Mouse (Mus musculus) limb, embryonic 12.5 days (tissue): ENCODE measurements around the gene Rab23. TPM values are rescaled to one million over a fixed set of nuclear protein-coding genes. Genes with fewer than 3 reads are reported as not detected.
A peak's percentile ranks its signal among the peaks of the same experiment; 100 is the strongest.

Experiments
- ATAC-seq: fragments of 200-750 bp; cut with Nextera tagmentation; 2 replicates; pipeline ENCODE4 v1.8.0; 2017; ENCODE audit warnings: low read depth, moderate TSS enrichment; ENCODE audit not compliant: insufficient number of reproducible peaks, insufficient read depth, low FRiP score, low TSS enrichment
- H3K27ac ChIP-seq: fragments of 300-500 bp; sonication (generic); 2 replicates; pipeline ENCODE4 v1.5.1; 2016; ENCODE audit warnings: mild to moderate bottlenecking, moderate library complexity
- H3K27me3 ChIP-seq: fragments of 300-500 bp; sonication (generic); 2 replicates; pipeline ENCODE4 v1.6.1; 2016; ENCODE audit warnings: mild to moderate bottlenecking, moderate library complexity
- H3K36me3 ChIP-seq: fragments of 300-500 bp; sonication (generic); 2 replicates; pipeline ENCODE4 v1.6.1; 2016; ENCODE audit warnings: mild to moderate bottlenecking, moderate library complexity
- H3K4me1 ChIP-seq: fragments of 300-500 bp; sonication (generic); replicated peaks from 2 replicates; pipeline ENCODE4 v1.6.1; 2016
- H3K4me2 ChIP-seq: fragments of 300-500 bp; sonication (generic); 2 replicates; pipeline ENCODE4 v1.6.1; 2016; ENCODE audit warnings: mild to moderate bottlenecking, moderate library complexity
- H3K4me3 ChIP-seq: fragments of 300-500 bp; sonication (generic); replicated peaks from 2 replicates; pipeline ENCODE4 v1.5.1; 2016; ENCODE audit warnings: mild to moderate bottlenecking
- H3K9ac ChIP-seq: fragments of 300-500 bp; sonication (generic); replicated peaks from 2 replicates; pipeline ENCODE4 v1.6.1; 2016; ENCODE audit warnings: mild to moderate bottlenecking, moderate library complexity
- H3K9me3 ChIP-seq: fragments of 300-500 bp; sonication (generic); 2 replicates; pipeline ENCODE4 v1.6.1; 2016; ENCODE audit warnings: mild to moderate bottlenecking, moderate library complexity
- WGBS: fragments of 180-500 bp; shearing (Covaris S2); methylation state at CpG from one replicate; pipeline ENCODE4 v1.1.7; 2016; 5-methylcytosine and 5-hydroxymethylcytosine counted together
- polyA plus RNA-seq: library from polyadenylated mRNA; unstranded; fragments of >200 nt; fragmentation: Nextera tagmentation; extraction: Ambion mirVana; gene quantifications from 2 replicates; pipeline ENCODE4 v1.2.1, GENCODE M21; 2016

Gene Rab23
- 36.5 and 37.0 TPM in 2 replicates for polyA plus RNA-seq

GRCm38 (mm10) chr1:33719733-33720225, at the start of gene Rab23:
Gene Rab23, plus strand, starts transcription at chr1:33719887.
- ATAC-seq = peak; percentile 94

DNA sequence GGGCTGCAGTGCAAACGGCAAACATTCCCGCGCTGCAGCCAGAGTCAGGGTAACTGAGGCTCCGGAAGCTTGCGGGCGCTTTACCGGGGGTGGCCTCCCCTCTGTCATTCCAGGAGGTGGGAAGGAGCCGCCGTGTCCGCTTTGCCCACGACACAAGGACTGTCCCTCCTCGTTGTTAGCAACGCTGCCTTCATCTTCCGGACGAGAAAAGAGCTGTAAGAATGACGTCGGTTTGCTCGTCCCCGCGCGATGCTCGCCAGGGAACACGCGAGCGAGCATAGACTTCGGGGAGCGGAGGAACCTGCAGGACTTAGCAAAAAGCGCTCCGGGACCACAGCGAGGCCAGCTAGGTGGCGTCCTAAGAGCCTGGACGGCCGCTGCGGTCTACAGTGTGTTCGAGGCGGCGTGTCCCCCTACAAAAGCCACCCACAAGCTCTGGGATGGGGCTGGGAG, 49.5 kb upstream of the Rab23 start:
- Histone ChIP-seq H3K27me3 (no peaks in the 10 kb centered on the region), H3K4me1 (peaks cover 4% of the 10 kb centered on the region; the same call in 1 of the 2 replicates), H3K27ac (peak overlapping the region; percentile 81), H3K4me2 (peak overlapping the region; percentile 84), H3K36me3 (peaks cover 24% of the 10 kb centered on the region), H3K4me3 (peak overlapping the region; percentile 66), H3K9me3 (no peaks in the 10 kb centered on the region), H3K9ac (peak overlapping the region; percentile 63)
- 1% methylated on average over 37 of the region's 37 CpGs for WGBS
- ATAC-seq = peak; percentile 52; the same call in 1 of the 2 replicates

More at GRCm38 (mm10) chr1:33719733-33720225, at the start of gene Rab23:
- H3K27me3 ChIP-seq = no peaks in the 10 kb centered on the region
- H3K27ac ChIP-seq = peak within 1 kb of the TSS; percentile 97
- under 1% methylated on average over 54 of the region's 54 CpGs for WGBS
- H3K9me3 ChIP-seq = no peaks in the 10 kb centered on the region
- H3K4me1 ChIP-seq = peaks cover 10% of the 10 kb centered on the region
- H3K36me3 ChIP-seq = peaks cover 31% of the 10 kb centered on the region
- peak within 1 kb of the TSS; percentile 86 for H3K4me3 ChIP-seq
- H3K4me2 ChIP-seq = peak within 1 kb of the TSS; percentile 55
- H3K9ac ChIP-seq = peak within 1 kb of the TSS; percentile 92

GRCm38 (mm10) chr1:33671441-33671840, 48.2 kb upstream of the Rab23 start:
- 67% methylated on average over 5 of the region's 5 CpGs for WGBS
- no peaks in the 10 kb centered on the region for H3K27me3 ChIP-seq
- ATAC-seq = no peak
- no peaks in the 10 kb centered on the region for H3K9me3 ChIP-seq
- H3K9ac ChIP-seq = no peak overlapping the region
- H3K4me1 ChIP-seq = peaks cover 4% of the 10 kb centered on the region; the same call in 1 of the 2 replicates
- H3K27ac ChIP-seq = no peak overlapping the region
- H3K4me3 ChIP-seq = no peak overlapping the region
- H3K4me2 ChIP-seq = no peak overlapping the region
- peaks cover 12% of the 10 kb centered on the region for H3K36me3 ChIP-seq

GRCm38 (mm10) chr1:33672083-33672482, 47.6 kb upstream of the Rab23 start:
- no peaks in the 10 kb centered on the region for H3K27me3 ChIP-seq
- peaks cover 4% of the 10 kb centered on the region; the same call in 1 of the 2 replicates for H3K4me1 ChIP-seq
- WGBS = 73% methylated on average over 3 of the region's 3 CpGs
- H3K9ac ChIP-seq = no peak overlapping the region
- no peak for ATAC-seq
- H3K4me3 ChIP-seq = no peak overlapping the region
- H3K27ac ChIP-seq = no peak overlapping the region
- no peaks in the 10 kb centered on the region for H3K9me3 ChIP-seq
- no peak overlapping the region for H3K4me2 ChIP-seq
- peaks cover 7% of the 10 kb centered on the region for H3K36me3 ChIP-seq

DNA sequence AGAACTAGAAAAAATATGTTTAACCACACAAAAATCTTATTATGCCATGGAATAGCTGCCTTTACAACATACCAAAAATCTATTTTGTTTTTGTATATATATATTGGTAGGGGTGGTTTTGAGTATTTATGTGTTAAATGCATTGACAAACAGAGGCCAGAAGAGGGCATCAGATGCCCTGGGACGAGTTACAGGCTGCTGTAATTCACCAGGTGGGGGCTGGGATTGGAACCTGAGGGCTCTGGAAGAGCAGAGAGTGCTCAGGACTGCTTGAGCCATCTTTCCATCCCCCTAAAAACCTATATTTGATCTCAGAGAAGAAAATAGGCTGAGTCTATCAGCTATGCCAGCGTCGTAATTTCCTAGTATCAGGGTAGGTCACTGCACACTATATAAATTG, 47.2 kb upstream of the Rab23 start:
- H3K4me1 ChIP-seq = peaks cover 4% of the 10 kb centered on the region; the same call in 1 of the 2 replicates
- no peak overlapping the region for H3K27ac ChIP-seq
- H3K9me3 ChIP-seq = no peaks in the 10 kb centered on the region
- WGBS = 28% methylated on average over 3 of the region's 3 CpGs
- H3K9ac ChIP-seq = no peak overlapping the region
- ATAC-seq = no peak
- peaks cover 6% of the 10 kb centered on the region for H3K36me3 ChIP-seq
- H3K27me3 ChIP-seq = no peaks in the 10 kb centered on the region
- H3K4me2 ChIP-seq = no peak overlapping the region
- no peak overlapping the region for H3K4me3 ChIP-seq

GRCm38 (mm10) chr1:33673158-33673960, 46.3 kb upstream of the Rab23 start:
- H3K4me2 ChIP-seq = no peak overlapping the region
- H3K9ac ChIP-seq = no peak overlapping the region
- no peak overlapping the region for H3K27ac ChIP-seq
- no peak for ATAC-seq
- H3K4me3 ChIP-seq = no peak overlapping the region
- 66% methylated on average over 17 of the region's 17 CpGs for WGBS
- no peaks in the 10 kb centered on the region for H3K27me3 ChIP-seq
- peaks cover 4% of the 10 kb centered on the region; the same call in 1 of the 2 replicates for H3K4me1 ChIP-seq
- H3K9me3 ChIP-seq = no peaks in the 10 kb centered on the region
- H3K36me3 ChIP-seq = no peaks in the 10 kb centered on the region

- H3K4me3 ChIP-seq = no peak overlapping the region
- WGBS = 38% methylated on average over 3 of the region's 4 CpGs
- no peak overlapping the region for H3K27ac ChIP-seq
- H3K9me3 ChIP-seq = no peaks in the 10 kb centered on the region
- 0 out of 2 replicates have a peak, but pooled peaks have one; percentile 22 for ATAC-seq
- H3K27me3 ChIP-seq = no peaks in the 10 kb centered on the region
- no peak overlapping the region for H3K4me2 ChIP-seq
- H3K36me3 ChIP-seq = no peaks in the 10 kb centered on the region
- H3K4me1 ChIP-seq = no peaks in the 10 kb centered on the region
- no peak overlapping the region for H3K9ac ChIP-seq
Measured at GRCm38 (mm10) chr1:33680435-33680834, 39.3 kb upstream of the Rab23 start.

- no peak for ATAC-seq
- Histone ChIP-seq H3K27me3 (no peaks in the 10 kb centered on the region), H3K27ac (no peak overlapping the region), H3K4me2 (no peak overlapping the region), H3K9me3 (no peaks in the 10 kb centered on the region), H3K4me3 (no peak overlapping the region), H3K4me1 (no peaks in the 10 kb centered on the region), H3K36me3 (no peaks in the 10 kb centered on the region), H3K9ac (no peak overlapping the region)
- 87% methylated on average over 7 of the region's 7 CpGs for WGBS
Measured at GRCm38 (mm10) chr1:33680890-33681289, 38.8 kb upstream of the Rab23 start.

DNA sequence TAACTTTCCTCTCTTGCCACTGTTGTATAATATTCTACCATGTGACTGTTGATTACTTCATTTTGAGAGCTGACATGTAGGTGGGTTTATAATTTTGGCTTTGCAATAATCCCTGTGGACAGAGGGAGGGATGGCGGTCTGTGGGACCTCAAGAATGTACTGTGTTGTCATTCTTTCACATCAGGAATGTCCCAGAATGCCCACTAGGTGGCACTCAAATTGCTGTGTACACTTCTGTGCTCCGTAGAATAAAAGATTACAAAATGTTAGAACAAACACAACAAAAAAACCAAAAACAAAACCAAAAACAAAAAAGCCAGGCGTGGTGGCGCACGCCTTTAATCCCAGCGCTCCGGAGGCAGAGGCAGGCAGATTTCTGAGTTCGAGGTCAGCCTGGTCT, 35.2 kb upstream of the Rab23 start:
- Histone ChIP-seq H3K36me3 (no peaks in the 10 kb centered on the region), H3K4me2 (no peak overlapping the region), H3K27ac (no peak overlapping the region), H3K9ac (no peak overlapping the region), H3K9me3 (no peaks in the 10 kb centered on the region), H3K4me1 (peaks cover 13% of the 10 kb centered on the region), H3K27me3 (no peaks in the 10 kb centered on the region), H3K4me3 (no peak overlapping the region)
- no peak for ATAC-seq
- WGBS = 66% methylated on average over 8 of the region's 8 CpGs

DNA sequence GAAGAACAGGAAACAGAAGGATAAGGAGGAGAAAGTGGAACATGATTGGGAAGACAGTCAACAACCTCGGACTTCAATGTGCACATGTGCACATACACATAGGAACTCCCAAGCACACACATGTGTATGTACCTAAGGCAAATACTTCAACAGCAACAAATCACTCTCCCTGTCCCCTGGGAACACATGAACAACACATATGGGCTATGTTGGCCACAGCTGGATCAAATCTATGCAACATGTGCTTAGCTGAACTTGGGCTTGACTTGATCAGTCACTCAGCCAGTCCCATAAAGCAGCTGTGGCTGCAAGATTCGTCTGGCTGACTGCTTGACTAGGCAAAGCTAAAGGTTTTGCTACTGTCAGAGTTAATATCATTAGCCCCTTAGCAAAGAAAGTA, 30.9 kb upstream of the Rab23 start:
- H3K27ac ChIP-seq = no peak overlapping the region
- WGBS = 51% methylated on average over 2 of the region's 2 CpGs

DNA sequence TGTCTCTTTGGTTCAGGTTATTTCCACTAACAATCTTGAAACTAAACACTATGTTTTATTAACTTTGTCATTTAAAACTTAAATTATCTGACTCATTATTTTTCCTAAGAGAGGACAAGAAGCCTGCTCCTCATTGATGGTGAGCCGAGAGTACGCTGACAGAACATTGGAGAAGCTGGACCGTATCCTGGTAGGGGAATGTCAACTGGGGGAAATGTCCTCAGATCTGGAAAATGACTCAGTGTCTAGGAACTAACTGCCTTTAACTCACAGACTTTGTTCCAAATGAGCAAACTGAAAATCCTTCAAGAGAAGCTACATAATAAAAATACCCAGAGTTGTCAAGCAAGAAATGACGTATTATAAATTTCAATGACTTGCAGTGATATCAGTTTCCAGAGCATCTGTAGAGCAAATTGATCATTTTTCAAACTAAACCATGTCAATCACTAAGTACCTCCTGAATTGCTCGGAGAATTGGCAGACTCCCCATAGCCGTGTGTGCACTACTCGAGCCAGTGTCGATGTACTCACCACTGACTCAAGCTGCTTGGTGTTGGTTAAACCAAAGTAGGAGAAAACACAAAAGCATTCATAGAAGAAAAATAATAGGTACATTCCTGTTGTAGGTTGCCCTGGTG, 30.1 kb upstream of the Rab23 start:
- H3K4me2 ChIP-seq = no peak overlapping the region
- no peak for ATAC-seq
- no peak overlapping the region for H3K9ac ChIP-seq
- H3K27ac ChIP-seq = no peak overlapping the region
- no peaks in the 10 kb centered on the region for H3K9me3 ChIP-seq
- H3K4me3 ChIP-seq = no peak overlapping the region
- H3K27me3 ChIP-seq = no peaks in the 10 kb centered on the region
- WGBS = 84% methylated on average over 8 of the region's 8 CpGs
- peaks cover 13% of the 10 kb centered on the region for H3K4me1 ChIP-seq
- H3K36me3 ChIP-seq = no peaks in the 10 kb centered on the region

More for the DNA sequence above, 30.9 kb upstream of the Rab23 start:
- no peaks in the 10 kb centered on the region for H3K36me3 ChIP-seq
- no peaks in the 10 kb centered on the region for H3K9me3 ChIP-seq
- H3K27me3 ChIP-seq = no peaks in the 10 kb centered on the region
- H3K9ac ChIP-seq = no peak overlapping the region
- H3K4me1 ChIP-seq = peaks cover 13% of the 10 kb centered on the region
- no peak overlapping the region for H3K4me2 ChIP-seq
- ATAC-seq = peak; percentile 20; the same call in 1 of the 2 replicates
- no peak overlapping the region for H3K4me3 ChIP-seq
